Mouse (Mus musculus): Measurements from ENCODE around the gene Utf1. TPM values are rescaled to one million over a fixed set of nuclear protein-coding genes. Genes with fewer than 3 reads are reported as not detected.

The Utf1 gene
- polyA plus RNA-seq, 1 experiment from 2014 or later: not detected

DNA sequence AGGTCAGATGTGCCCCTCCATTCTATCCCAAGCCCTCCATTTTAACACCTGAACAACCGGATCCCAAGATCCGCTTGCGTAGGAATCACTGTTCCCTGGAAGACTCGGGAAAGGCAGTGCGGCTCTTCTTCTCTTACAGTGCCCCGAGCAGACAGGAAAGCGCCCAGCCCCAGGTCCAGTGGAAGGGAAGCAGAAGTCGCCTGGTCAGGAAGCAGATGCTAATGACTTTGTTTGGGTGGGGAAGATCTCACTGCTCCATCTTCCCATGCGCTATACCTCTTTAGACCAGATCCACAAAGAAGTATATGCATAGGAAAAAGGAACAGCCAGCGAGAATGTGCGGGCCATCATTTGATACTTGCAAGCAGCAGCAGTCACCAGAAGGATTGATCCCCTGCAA lies 13.8 kb downstream of the Utf1 start:
- Histone ChIP-seq H3K27ac (ENCODE audit: low read depth, low read length) (no peak overlapping the region), H3K4me2 (replicated peaks; ENCODE audit: low read depth, low read length) (no peak overlapping the region), H3K36me3 (ENCODE audit: control insufficient read depth, insufficient read depth, low read length) (no peaks in the 10 kb centered on the region), H3K4me1 (replicated peaks; ENCODE audit: control insufficient read depth, insufficient read depth, low read length) (no peaks in the 10 kb centered on the region; the same call in 1 of the 2 replicates), H3K4me3 (ENCODE audit: low read depth, low read length) (no peak overlapping the region), H3K9me3 (ENCODE audit: control insufficient read depth, low read length) (no peaks in the 10 kb centered on the region), H3K27me3 (ENCODE audit: control insufficient read depth, insufficient read depth, low read length) (no peaks in the 10 kb centered on the region), H3K9ac (ENCODE audit: low read depth, low read length) (no peak overlapping the region)
- DNase-seq (ENCODE audit: low spot score) (no peak), ATAC-seq (ENCODE audit: low FRiP score) (no peak)
- WGBS: 60% methylated on average over 11 of the region's 11 CpGs

DNA sequence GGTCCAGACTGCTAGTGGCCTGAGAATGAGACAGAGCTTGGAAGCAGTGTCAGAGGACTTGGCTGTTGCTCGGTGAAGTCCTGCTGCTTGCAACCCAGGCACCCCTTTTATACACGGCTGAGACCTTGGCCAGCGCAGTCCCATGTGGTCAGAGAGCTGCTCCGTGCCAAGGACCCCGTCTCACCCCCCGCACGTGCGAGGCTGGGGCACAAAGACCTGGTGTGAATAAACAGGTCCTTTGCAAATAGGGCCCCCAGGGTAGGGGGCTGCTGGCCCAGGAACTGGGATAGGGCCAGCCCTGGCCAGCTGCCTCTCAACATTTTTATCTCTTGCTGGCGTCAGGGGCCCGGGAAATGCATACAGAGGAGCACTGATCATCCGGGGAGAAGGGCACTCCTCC lies 14.4 kb downstream of the Utf1 start:
- Histone ChIP-seq H3K4me3 (ENCODE audit: low read depth, low read length) (no peak overlapping the region), H3K27me3 (ENCODE audit: control insufficient read depth, insufficient read depth, low read length) (no peaks in the 10 kb centered on the region), H3K9ac (ENCODE audit: low read depth, low read length) (no peak overlapping the region), H3K36me3 (ENCODE audit: control insufficient read depth, insufficient read depth, low read length) (no peaks in the 10 kb centered on the region), H3K9me3 (ENCODE audit: control insufficient read depth, low read length) (no peaks in the 10 kb centered on the region), H3K4me2 (replicated peaks; ENCODE audit: low read depth, low read length) (no peak overlapping the region), H3K4me1 (replicated peaks; ENCODE audit: control insufficient read depth, insufficient read depth, low read length) (no peaks in the 10 kb centered on the region; the same call in 1 of the 2 replicates), H3K27ac (ENCODE audit: low read depth, low read length) (no peak overlapping the region)
- no peak for DNase-seq (ENCODE audit: low spot score)
- no peak for ATAC-seq (ENCODE audit: low FRiP score)
- WGBS: 36% methylated on average over 11 of the region's 11 CpGs

- Histone ChIP-seq H3K27ac (ENCODE audit: low read depth, low read length) (no peak overlapping the region), H3K9ac (ENCODE audit: low read depth, low read length) (no peak overlapping the region), H3K4me2 (replicated peaks; ENCODE audit: low read depth, low read length) (no peak overlapping the region), H3K9me3 (ENCODE audit: control insufficient read depth, low read length) (no peaks in the 10 kb centered on the region), H3K4me1 (replicated peaks; ENCODE audit: control insufficient read depth, insufficient read depth, low read length) (no peaks in the 10 kb centered on the region; the same call in 1 of the 2 replicates), H3K27me3 (ENCODE audit: control insufficient read depth, insufficient read depth, low read length) (no peaks in the 10 kb centered on the region), H3K4me3 (ENCODE audit: low read depth, low read length) (no peak overlapping the region), H3K36me3 (ENCODE audit: control insufficient read depth, insufficient read depth, low read length) (no peaks in the 10 kb centered on the region)
- no peak for ATAC-seq (ENCODE audit: low FRiP score)
- WGBS: 87% methylated on average over 10 of the region's 10 CpGs
- DNase-seq (ENCODE audit: low spot score): no peak
Observed at GRCm38 (mm10) chr7:139961141-139961540, 17.6 kb downstream of the Utf1 start.

GRCm38 (mm10) chr7:139963814-139964213 lies 20.2 kb downstream of the Utf1 start:
- Histone ChIP-seq H3K27me3 (ENCODE audit: control insufficient read depth, insufficient read depth, low read length) (no peaks in the 10 kb centered on the region), H3K36me3 (ENCODE audit: control insufficient read depth, insufficient read depth, low read length) (no peaks in the 10 kb centered on the region), H3K4me2 (replicated peaks; ENCODE audit: low read depth, low read length) (no peak overlapping the region), H3K9me3 (ENCODE audit: control insufficient read depth, low read length) (no peaks in the 10 kb centered on the region), H3K4me3 (ENCODE audit: low read depth, low read length) (no peak overlapping the region), H3K9ac (ENCODE audit: low read depth, low read length) (no peak overlapping the region), H3K27ac (ENCODE audit: low read depth, low read length) (no peak overlapping the region), H3K4me1 (replicated peaks; ENCODE audit: control insufficient read depth, insufficient read depth, low read length) (no peaks in the 10 kb centered on the region)
- WGBS: 62% methylated on average over 4 of the region's 4 CpGs
- DNase-seq (ENCODE audit: low spot score) (no peak), ATAC-seq (ENCODE audit: low FRiP score) (no peak)

DNA sequence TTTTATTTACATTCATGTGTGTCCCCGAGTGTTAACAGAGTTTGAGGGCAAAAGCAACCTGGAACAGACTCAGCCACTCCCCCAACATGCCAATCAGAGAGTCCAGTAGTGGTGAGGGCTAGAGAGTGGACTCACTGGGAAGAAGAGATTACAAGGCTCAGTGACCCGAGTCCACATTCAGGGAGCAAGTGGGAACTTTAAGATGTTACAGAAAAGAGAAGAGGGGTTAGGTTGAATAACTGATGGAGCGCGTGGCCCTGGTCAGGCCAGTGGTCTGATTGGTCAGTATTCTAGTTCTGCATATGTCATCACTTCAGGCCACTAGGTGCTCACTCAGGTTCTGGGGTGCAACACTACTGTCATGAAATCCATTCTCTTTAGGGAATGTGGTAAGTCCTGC lies 23.6 kb downstream of the Utf1 start:
- Histone ChIP-seq H3K36me3 (ENCODE audit: control insufficient read depth, insufficient read depth, low read length) (no peaks in the 10 kb centered on the region), H3K9me3 (ENCODE audit: control insufficient read depth, low read length) (no peaks in the 10 kb centered on the region), H3K27ac (ENCODE audit: low read depth, low read length) (no peak overlapping the region), H3K4me2 (replicated peaks; ENCODE audit: low read depth, low read length) (no peak overlapping the region), H3K4me1 (replicated peaks; ENCODE audit: control insufficient read depth, insufficient read depth, low read length) (no peaks in the 10 kb centered on the region), H3K9ac (ENCODE audit: low read depth, low read length) (no peak overlapping the region), H3K27me3 (ENCODE audit: control insufficient read depth, insufficient read depth, low read length) (no peaks in the 10 kb centered on the region), H3K4me3 (ENCODE audit: low read depth, low read length) (no peak overlapping the region)
- 15% methylated on average over 4 of the region's 4 CpGs for WGBS
- DNase-seq (ENCODE audit: low spot score) (no peak), ATAC-seq (ENCODE audit: low FRiP score) (no peak)

DNA sequence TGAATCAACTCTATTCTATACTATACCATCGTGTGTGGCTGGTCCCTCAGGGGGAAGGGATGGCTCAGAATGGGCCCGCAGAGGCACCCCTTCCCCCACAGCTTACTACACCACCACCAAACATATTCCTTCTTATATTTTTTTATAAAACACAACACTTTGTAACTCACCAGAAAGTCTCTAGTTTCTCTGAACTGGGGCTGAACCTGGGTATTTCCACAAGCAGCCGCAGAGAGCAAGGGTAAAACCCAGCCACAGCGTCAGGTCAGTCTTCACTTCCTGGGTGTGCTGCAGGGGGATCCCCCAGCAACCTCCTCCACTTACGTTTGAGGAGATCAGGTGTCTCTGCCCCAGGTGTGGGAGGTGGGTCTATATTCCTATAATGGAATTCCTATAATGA lies 24.8 kb downstream of the Utf1 start:
- ATAC-seq (ENCODE audit: low FRiP score) (no peak), DNase-seq (ENCODE audit: low spot score) (no peak)
- Histone ChIP-seq H3K9ac (ENCODE audit: low read depth, low read length) (no peak overlapping the region), H3K27me3 (ENCODE audit: control insufficient read depth, insufficient read depth, low read length) (no peaks in the 10 kb centered on the region), H3K4me1 (replicated peaks; ENCODE audit: control insufficient read depth, insufficient read depth, low read length) (no peaks in the 10 kb centered on the region), H3K9me3 (ENCODE audit: control insufficient read depth, low read length) (no peaks in the 10 kb centered on the region), H3K27ac (ENCODE audit: low read depth, low read length) (no peak overlapping the region), H3K4me2 (replicated peaks; ENCODE audit: low read depth, low read length) (no peak overlapping the region), H3K4me3 (ENCODE audit: low read depth, low read length) (no peak overlapping the region), H3K36me3 (ENCODE audit: control insufficient read depth, insufficient read depth, low read length) (no peaks in the 10 kb centered on the region)
- 49% methylated on average over 5 of the region's 5 CpGs for WGBS

DNA sequence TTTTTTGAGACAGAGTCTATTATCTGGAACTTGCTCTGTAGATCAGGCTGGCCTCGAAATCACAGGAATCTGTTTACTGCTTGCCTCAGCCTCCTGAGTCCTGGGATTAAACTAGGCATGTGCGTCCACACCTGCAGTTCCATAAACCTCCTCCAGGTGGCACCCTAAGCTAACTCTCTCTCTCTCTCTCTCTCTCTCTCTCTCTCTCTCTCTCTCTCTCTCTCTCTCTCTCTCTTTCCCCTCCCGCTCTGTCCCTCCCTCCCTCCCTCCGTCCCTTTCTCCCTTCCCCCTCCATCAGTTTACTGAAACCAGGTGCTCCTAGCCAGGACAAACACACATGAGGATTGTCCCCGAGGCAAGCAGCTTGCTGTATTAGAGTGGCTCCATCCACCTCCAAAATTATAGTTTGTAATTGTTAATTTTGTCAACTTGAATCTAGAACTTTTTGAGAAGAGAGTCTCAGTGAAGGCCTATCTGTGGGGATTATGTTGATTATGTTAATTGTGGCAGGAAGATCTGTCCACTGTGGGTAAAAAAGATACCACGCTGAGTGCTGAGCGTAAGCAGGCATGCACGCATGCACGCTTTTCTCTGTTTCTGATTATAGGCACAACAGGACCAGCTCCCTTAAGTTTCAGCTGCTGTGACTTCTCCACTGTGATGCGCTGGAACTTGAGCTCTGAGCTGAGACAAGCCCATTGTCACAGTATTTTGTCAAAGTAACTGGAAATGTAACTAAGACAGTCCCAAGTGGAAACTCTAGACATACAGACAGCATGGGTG lies 25.9 kb downstream of the Utf1 start:
- WGBS: 35% methylated on average over 10 of the region's 10 CpGs
- ATAC-seq (ENCODE audit: low FRiP score): peak; percentile 33; the same call in 1 of the 2 replicates

GRCm38 (mm10) chr7:139970216-139970919 lies 26.8 kb downstream of the Utf1 start:
- ATAC-seq (ENCODE audit: low FRiP score) (no peak), DNase-seq (ENCODE audit: low spot score) (no peak)
- H3K9ac ChIP-seq (ENCODE audit: low read depth, low read length): no peak overlapping the region
- no peaks in the 10 kb centered on the region for H3K9me3 ChIP-seq (ENCODE audit: control insufficient read depth, low read length)
- no peak overlapping the region for H3K4me3 ChIP-seq (ENCODE audit: low read depth, low read length)
- no peaks in the 10 kb centered on the region for H3K36me3 ChIP-seq (ENCODE audit: control insufficient read depth, insufficient read depth, low read length)
- H3K4me2 ChIP-seq (replicated peaks; ENCODE audit: low read depth, low read length): no peak overlapping the region
- H3K27me3 ChIP-seq (ENCODE audit: control insufficient read depth, insufficient read depth, low read length): no peaks in the 10 kb centered on the region
- WGBS: 80% methylated on average over 10 of the region's 10 CpGs
- H3K27ac ChIP-seq (ENCODE audit: low read depth, low read length): no peak overlapping the region
- H3K4me1 ChIP-seq (replicated peaks; ENCODE audit: control insufficient read depth, insufficient read depth, low read length): no peaks in the 10 kb centered on the region

More for the DNA sequence above, 25.9 kb downstream of the Utf1 start:
- Histone ChIP-seq H3K27ac (ENCODE audit: low read depth, low read length) (no peak overlapping the region), H3K4me3 (ENCODE audit: low read depth, low read length) (no peak overlapping the region), H3K9me3 (ENCODE audit: control insufficient read depth, low read length) (no peaks in the 10 kb centered on the region), H3K27me3 (ENCODE audit: control insufficient read depth, insufficient read depth, low read length) (no peaks in the 10 kb centered on the region), H3K4me2 (replicated peaks; ENCODE audit: low read depth, low read length) (no peak overlapping the region), H3K36me3 (ENCODE audit: control insufficient read depth, insufficient read depth, low read length) (no peaks in the 10 kb centered on the region), H3K4me1 (replicated peaks; ENCODE audit: control insufficient read depth, insufficient read depth, low read length) (no peaks in the 10 kb centered on the region), H3K9ac (ENCODE audit: low read depth, low read length) (no peak overlapping the region)
- peak; percentile 89 for DNase-seq (ENCODE audit: low spot score)

GRCm38 (mm10) chr7:139970979-139971378 lies 27.4 kb downstream of the Utf1 start:
- no peaks in the 10 kb centered on the region for H3K27me3 ChIP-seq (ENCODE audit: control insufficient read depth, insufficient read depth, low read length)
- H3K4me1 ChIP-seq (replicated peaks; ENCODE audit: control insufficient read depth, insufficient read depth, low read length): no peaks in the 10 kb centered on the region
- H3K9me3 ChIP-seq (ENCODE audit: control insufficient read depth, low read length): no peaks in the 10 kb centered on the region
- H3K27ac ChIP-seq (ENCODE audit: low read depth, low read length): no peak overlapping the region
- WGBS: 77% methylated on average over 5 of the region's 5 CpGs
- H3K4me2 ChIP-seq (replicated peaks; ENCODE audit: low read depth, low read length): no peak overlapping the region
- no peak for ATAC-seq (ENCODE audit: low FRiP score)
- H3K36me3 ChIP-seq (ENCODE audit: control insufficient read depth, insufficient read depth, low read length): no peaks in the 10 kb centered on the region
- no peak overlapping the region for H3K9ac ChIP-seq (ENCODE audit: low read depth, low read length)
- no peak for DNase-seq (ENCODE audit: low spot score)
- no peak overlapping the region for H3K4me3 ChIP-seq (ENCODE audit: low read depth, low read length)
